Mouse (Mus musculus): ENCODE results near the gene Fam160a2. TPM values are rescaled to one million over a fixed set of nuclear protein-coding genes. Genes with fewer than 3 reads are reported as not detected.

Gene Fam160a2
- 32.3 and 44.0 TPM in 2 replicates for polyA plus RNA-seq (2014; fragmentation: Nextera tagmentation; extraction: Ambion mirVana)

DNA sequence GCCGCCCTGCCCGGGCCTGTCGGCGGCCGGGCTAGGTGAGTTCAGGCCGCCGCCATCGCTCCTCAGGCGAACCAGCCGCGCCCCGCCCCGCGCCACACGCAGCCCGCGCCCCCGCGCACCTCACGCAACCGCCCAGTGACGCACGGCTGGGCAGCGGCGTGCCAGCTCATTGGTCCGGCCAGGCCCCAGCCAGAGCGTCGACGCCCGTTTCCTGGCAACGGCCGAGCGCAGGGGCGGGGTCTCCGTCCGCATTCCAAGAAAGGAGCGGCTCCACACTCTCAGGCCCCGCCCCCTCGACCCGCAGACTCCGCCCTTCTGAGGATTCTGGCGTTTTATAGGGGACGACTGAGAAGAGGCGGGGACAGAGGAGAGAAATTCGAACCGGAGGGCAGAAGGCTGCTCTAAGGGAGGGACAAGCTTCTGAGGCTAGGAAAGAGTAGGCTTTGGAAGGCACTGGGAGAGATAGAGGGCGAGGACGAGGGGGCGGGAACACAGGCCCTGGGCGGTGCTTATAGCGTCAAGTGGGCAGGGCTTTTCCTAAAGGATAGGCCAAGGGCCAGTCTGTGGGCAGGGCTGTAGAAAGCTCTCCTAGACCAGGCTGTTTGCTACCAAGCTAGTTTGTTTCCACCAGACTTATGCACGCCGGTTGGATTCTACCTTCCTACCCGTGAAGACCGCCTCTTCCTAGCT, at the start of gene Fam160a2:
Gene Fam160a2, minus strand, starts transcription at position 120 of the 690 bp plus-strand sequence.
- peak within 1 kb of the TSS; percentile 84 for H3K9ac ChIP-seq (replicated peaks; ENCODE audit: low read length)
- no peaks in the 10 kb centered on the region for H3K9me3 ChIP-seq (ENCODE audit: control insufficient read depth, low read length)
- H3K27me3 ChIP-seq (ENCODE audit: control insufficient read depth, insufficient read depth, low read length): no peaks in the 10 kb centered on the region
- peak within 1 kb of the TSS; percentile 80 for H3K4me3 ChIP-seq (replicated peaks; ENCODE audit: low read depth, low read length)
- H3K36me3 ChIP-seq (ENCODE audit: control insufficient read depth, insufficient read depth, low read length): peaks cover 7% of the 10 kb centered on the region; the same call in 1 of the 2 replicates
- under 1% methylated on average over 55 of the region's 55 CpGs for WGBS
- peaks cover 6% of the 10 kb centered on the region for H3K4me1 ChIP-seq (ENCODE audit: control insufficient read depth, insufficient read depth, low read length)
- peak within 1 kb of the TSS; percentile 79 for H3K27ac ChIP-seq (replicated peaks; ENCODE audit: low read depth, low read length)
- peak; percentile 100 for DNase-seq
- peak; percentile 99 for ATAC-seq (ENCODE audit: low FRiP score, low TSS enrichment)
- H3K4me2 ChIP-seq (ENCODE audit: low read length): peak within 1 kb of the TSS; percentile 76

DNA sequence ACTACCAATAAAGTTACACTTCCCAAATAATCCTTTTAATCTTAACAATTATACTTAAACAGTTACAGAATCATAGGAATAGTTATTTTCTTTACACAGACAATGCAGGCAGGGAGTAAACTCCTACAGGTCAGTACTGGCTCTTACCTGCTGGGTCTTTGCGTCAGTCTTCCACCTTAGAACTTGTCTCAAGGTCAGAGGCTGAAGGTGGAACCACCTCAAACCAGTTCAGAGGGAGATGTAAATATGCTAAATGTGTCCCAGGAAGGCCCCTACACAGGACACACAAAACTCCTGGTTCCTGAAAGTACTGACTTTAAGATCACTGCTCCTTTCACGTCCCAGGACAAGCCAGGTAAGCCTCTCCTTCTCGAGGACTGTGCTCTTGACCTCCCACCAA, 45.2 kb upstream of the Fam160a2 start:
- Histone ChIP-seq H3K9ac (replicated peaks; ENCODE audit: low read length) (no peak overlapping the region), H3K4me2 (ENCODE audit: low read length) (no peak overlapping the region), H3K36me3 (ENCODE audit: control insufficient read depth, insufficient read depth, low read length) (no peaks in the 10 kb centered on the region), H3K27me3 (ENCODE audit: control insufficient read depth, insufficient read depth, low read length) (no peaks in the 10 kb centered on the region), H3K9me3 (ENCODE audit: control insufficient read depth, low read length) (no peaks in the 10 kb centered on the region), H3K27ac (replicated peaks; ENCODE audit: low read depth, low read length) (no peak overlapping the region), H3K4me1 (ENCODE audit: control insufficient read depth, insufficient read depth, low read length) (no peaks in the 10 kb centered on the region), H3K4me3 (replicated peaks; ENCODE audit: low read depth, low read length) (no peak overlapping the region)
- no peak for ATAC-seq (ENCODE audit: low FRiP score, low TSS enrichment)
- DNase-seq: no peak
- 78% methylated on average over 3 of the region's 3 CpGs for WGBS

- Histone ChIP-seq H3K36me3 (ENCODE audit: control insufficient read depth, insufficient read depth, low read length) (no peaks in the 10 kb centered on the region), H3K4me2 (ENCODE audit: low read length) (no peak overlapping the region), H3K4me1 (ENCODE audit: control insufficient read depth, insufficient read depth, low read length) (no peaks in the 10 kb centered on the region), H3K27me3 (ENCODE audit: control insufficient read depth, insufficient read depth, low read length) (no peaks in the 10 kb centered on the region), H3K4me3 (replicated peaks; ENCODE audit: low read depth, low read length) (no peak overlapping the region), H3K27ac (replicated peaks; ENCODE audit: low read depth, low read length) (no peak overlapping the region), H3K9ac (replicated peaks; ENCODE audit: low read length) (no peak overlapping the region), H3K9me3 (ENCODE audit: control insufficient read depth, low read length) (no peaks in the 10 kb centered on the region)
- no peak for ATAC-seq (ENCODE audit: low FRiP score, low TSS enrichment)
- 65% methylated on average over 4 of the region's 4 CpGs for WGBS
- DNase-seq: no peak
Observed at GRCm38 (mm10) chr7:105441426-105441825, 41.6 kb upstream of the Fam160a2 start.

DNA sequence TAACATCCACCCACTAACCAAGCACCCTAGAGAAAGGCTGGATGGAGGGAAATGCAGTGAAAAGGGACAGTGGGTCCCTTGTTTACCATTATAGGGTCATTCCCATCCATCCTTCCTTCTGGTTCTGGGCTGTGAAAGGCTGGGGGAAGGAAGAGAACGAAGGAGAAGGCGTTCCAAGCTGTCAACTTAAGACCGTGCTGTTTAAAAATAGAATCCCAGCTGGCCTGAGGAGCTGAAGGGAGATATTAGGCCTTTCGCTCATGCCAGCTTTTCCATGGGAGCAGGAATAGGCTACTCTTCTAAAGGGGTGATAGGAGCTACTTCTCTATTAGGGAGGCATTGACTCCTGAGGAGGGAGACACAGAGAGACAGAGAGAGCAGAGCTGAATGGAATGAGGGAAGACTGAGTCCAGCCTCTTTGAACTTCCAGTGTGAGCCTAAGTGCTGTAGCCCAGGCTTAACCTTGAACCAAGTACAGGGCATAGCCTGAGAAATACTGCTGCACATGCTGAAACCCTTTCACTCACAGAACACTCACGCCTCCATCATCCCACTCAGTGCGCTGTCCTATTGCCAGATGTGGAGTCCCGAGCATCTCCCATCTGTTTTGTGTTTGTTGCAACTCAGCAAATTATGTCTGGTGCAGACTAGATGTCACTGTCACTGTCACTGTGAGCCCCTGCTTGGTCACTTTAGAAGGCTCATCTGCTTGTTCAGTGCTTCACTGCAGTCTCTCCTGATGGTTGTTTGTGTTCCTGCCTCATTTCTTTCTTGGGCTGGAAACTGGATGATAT, 38.3 kb upstream of the Fam160a2 start:
- ATAC-seq (ENCODE audit: low FRiP score, low TSS enrichment): no peak
- Histone ChIP-seq H3K27ac (replicated peaks; ENCODE audit: low read depth, low read length) (no peak overlapping the region), H3K4me2 (ENCODE audit: low read length) (no peak overlapping the region), H3K27me3 (ENCODE audit: control insufficient read depth, insufficient read depth, low read length) (no peaks in the 10 kb centered on the region), H3K4me1 (ENCODE audit: control insufficient read depth, insufficient read depth, low read length) (no peaks in the 10 kb centered on the region), H3K9me3 (ENCODE audit: control insufficient read depth, low read length) (no peaks in the 10 kb centered on the region), H3K36me3 (ENCODE audit: control insufficient read depth, insufficient read depth, low read length) (no peaks in the 10 kb centered on the region), H3K9ac (replicated peaks; ENCODE audit: low read length) (no peak overlapping the region), H3K4me3 (replicated peaks; ENCODE audit: low read depth, low read length) (no peak overlapping the region)
- 85% methylated on average over 7 of the region's 7 CpGs for WGBS
- no peak for DNase-seq

- 89% methylated on average over 22 of the region's 22 CpGs for WGBS
- Histone ChIP-seq H3K4me3 (replicated peaks; ENCODE audit: low read depth, low read length) (no peak overlapping the region), H3K36me3 (ENCODE audit: control insufficient read depth, insufficient read depth, low read length) (no peaks in the 10 kb centered on the region), H3K27ac (replicated peaks; ENCODE audit: low read depth, low read length) (no peak overlapping the region), H3K4me1 (ENCODE audit: control insufficient read depth, insufficient read depth, low read length) (no peaks in the 10 kb centered on the region), H3K4me2 (ENCODE audit: low read length) (no peak overlapping the region), H3K9ac (replicated peaks; ENCODE audit: low read length) (no peak overlapping the region), H3K9me3 (ENCODE audit: control insufficient read depth, low read length) (no peaks in the 10 kb centered on the region), H3K27me3 (ENCODE audit: control insufficient read depth, insufficient read depth, low read length) (no peaks in the 10 kb centered on the region)
- no peak for DNase-seq
- no peak for ATAC-seq (ENCODE audit: low FRiP score, low TSS enrichment)
Observed at GRCm38 (mm10) chr7:105434798-105435197, 34.9 kb upstream of the Fam160a2 start.

GRCm38 (mm10) chr7:105433859-105434258, 34.0 kb upstream of the Fam160a2 start:
- no peaks in the 10 kb centered on the region for H3K27me3 ChIP-seq (ENCODE audit: control insufficient read depth, insufficient read depth, low read length)
- no peak overlapping the region for H3K9ac ChIP-seq (replicated peaks; ENCODE audit: low read length)
- H3K4me1 ChIP-seq (ENCODE audit: control insufficient read depth, insufficient read depth, low read length): no peaks in the 10 kb centered on the region
- WGBS: 92% methylated on average over 17 of the region's 17 CpGs
- H3K36me3 ChIP-seq (ENCODE audit: control insufficient read depth, insufficient read depth, low read length): no peaks in the 10 kb centered on the region
- no peak overlapping the region for H3K4me2 ChIP-seq (ENCODE audit: low read length)
- no peak overlapping the region for H3K4me3 ChIP-seq (replicated peaks; ENCODE audit: low read depth, low read length)
- ATAC-seq (ENCODE audit: low FRiP score, low TSS enrichment) (no peak), DNase-seq (no peak)
- no peaks in the 10 kb centered on the region for H3K9me3 ChIP-seq (ENCODE audit: control insufficient read depth, low read length)
- H3K27ac ChIP-seq (replicated peaks; ENCODE audit: low read depth, low read length): no peak overlapping the region

GRCm38 (mm10) chr7:105432058-105432457, 32.2 kb upstream of the Fam160a2 start:
- Histone ChIP-seq H3K4me2 (ENCODE audit: low read length) (no peak overlapping the region), H3K9me3 (ENCODE audit: control insufficient read depth, low read length) (no peaks in the 10 kb centered on the region), H3K27ac (replicated peaks; ENCODE audit: low read depth, low read length) (no peak overlapping the region), H3K36me3 (ENCODE audit: control insufficient read depth, insufficient read depth, low read length) (no peaks in the 10 kb centered on the region), H3K27me3 (ENCODE audit: control insufficient read depth, insufficient read depth, low read length) (0 out of 2 replicates have a peak, but pooled peaks cover under 1% of the 10 kb centered on the region), H3K4me1 (ENCODE audit: control insufficient read depth, insufficient read depth, low read length) (no peaks in the 10 kb centered on the region), H3K4me3 (replicated peaks; ENCODE audit: low read depth, low read length) (no peak overlapping the region), H3K9ac (replicated peaks; ENCODE audit: low read length) (no peak overlapping the region)
- DNase-seq (no peak), ATAC-seq (ENCODE audit: low FRiP score, low TSS enrichment) (no peak)
- 35% methylated on average over 1 of the region's 1 CpGs for WGBS

GRCm38 (mm10) chr7:105426051-105426450, 26.2 kb upstream of the Fam160a2 start:
- H3K27me3 ChIP-seq (ENCODE audit: control insufficient read depth, insufficient read depth, low read length): peaks cover 21% of the 10 kb centered on the region
- no peaks in the 10 kb centered on the region for H3K9me3 ChIP-seq (ENCODE audit: control insufficient read depth, low read length)
- peak overlapping the region; percentile 51 for H3K4me3 ChIP-seq (replicated peaks; ENCODE audit: low read depth, low read length)
- DNase-seq (no peak), ATAC-seq (ENCODE audit: low FRiP score, low TSS enrichment) (peak; percentile 59)
- H3K27ac ChIP-seq (replicated peaks; ENCODE audit: low read depth, low read length): no peak overlapping the region
- H3K36me3 ChIP-seq (ENCODE audit: control insufficient read depth, insufficient read depth, low read length): no peaks in the 10 kb centered on the region
- H3K9ac ChIP-seq (replicated peaks; ENCODE audit: low read length): peak overlapping the region; percentile 57
- H3K4me2 ChIP-seq (ENCODE audit: low read length): peak overlapping the region; percentile 85
- 0 out of 2 replicates have a peak, but pooled peaks cover 2% of the 10 kb centered on the region for H3K4me1 ChIP-seq (ENCODE audit: control insufficient read depth, insufficient read depth, low read length)
- WGBS: 3% methylated on average over 11 of the region's 11 CpGs
